Mouse (Mus musculus): ENCODE measurements around the gene Olah. TPM values are rescaled to one million over a fixed set of nuclear protein-coding genes. Genes with fewer than 3 reads are reported as not detected.

The Olah gene
- total RNA-seq, 2 experiments from 2014 or later, result not detected

Other genes with a start within 250 kb of the Olah start
- 1 to 10 TPM; 8.2 to 9.0 TPM for gene Nmt2, start 113.0 kb downstream of the Olah start, total RNA-seq (2021)
- 1 to 10 TPM; 3.6 to 6.4 TPM for gene Rpp38, start 64.6 kb downstream of the Olah start, total RNA-seq (2021)
- gene Acbd7, start 61.0 kb downstream of the Olah start, total RNA-seq (2021), result under 1 TPM; 0.54 to 0.74 TPM
- gene Meig1, start 25.4 kb upstream of the Olah start, total RNA-seq (2021), result not detected
- gene Dclre1c, start 26.9 kb upstream of the Olah start, total RNA-seq (2021), result 1 to 10 TPM; 1.8 to 2.7 TPM
- under 1 TPM; 0.74 to 0.89 TPM for gene Suv39h2, start 77.8 kb upstream of the Olah start, total RNA-seq (2021)
- gene Gm45902, start 115.6 kb upstream of the Olah start, total RNA-seq (2021), result 1 to 10 TPM in 1 of 2 experiments, under 1 TPM in 1; 0.72 to 1.0 TPM
- 10 to 100 TPM; 11.5 to 12.0 TPM for gene Hspa14, start 115.6 kb upstream of the Olah start, total RNA-seq (2021)
- gene Cdnf, start 115.8 kb upstream of the Olah start, total RNA-seq (2021), result 10 to 100 TPM; 36.5 to 39.6 TPM
- 1 to 10 TPM; 1.8 to 2.2 TPM for gene Fam107b, start 173.3 kb upstream of the Olah start, total RNA-seq (2021)

All from gastrocnemius, postnatal 36 days (tissue).